Mouse (Mus musculus) liver, postnatal 0 days (tissue): ENCODE results near the gene Cltc.
"Not testable (repeated sequence)": the region's sequence is repeated elsewhere in the genome, so short reads cannot be mapped to it uniquely, and the experiment has no call there.

Experiments
- CTCF ChIP-seq: sonication (generic); IDR thresholded peaks from 2 replicates; pipeline ENCODE4 v1.5.1; 2016; ENCODE audit warnings: antibody characterized with exemption, low read depth
- EP300 ChIP-seq: IDR thresholded peaks from 2 replicates; pipeline ENCODE4 v1.6.1; 2016; ENCODE audit warnings: antibody characterized with exemption, low read depth, mild to moderate bottlenecking

DNA sequence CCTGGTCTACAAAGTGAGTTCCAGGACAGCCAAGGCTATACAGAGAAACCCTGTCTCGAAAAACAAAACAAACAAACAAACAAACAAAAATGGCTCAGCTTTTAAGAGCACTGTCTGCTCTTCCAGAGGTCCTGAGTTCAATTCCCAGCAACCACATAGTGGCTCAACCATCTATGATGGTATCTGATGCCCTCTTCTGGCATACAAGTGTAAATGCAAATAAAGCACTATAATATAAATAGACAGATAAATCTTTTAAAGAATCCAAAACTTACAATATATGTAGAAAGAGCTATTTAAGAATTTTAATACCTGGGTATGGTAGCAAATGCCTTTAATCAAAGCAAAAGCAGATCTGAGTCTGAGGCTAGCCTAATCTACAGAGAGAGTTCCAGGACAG, 19.1 kb downstream of the Cltc start:
- TF ChIP-seq CTCF, result peak; percentile 41
- not testable (repeated sequence) for TF ChIP-seq EP300
